Mouse (Mus musculus) lung, postnatal 25 days (tissue): ENCODE results near the gene Atxn2l.
A peak's percentile ranks its signal among the peaks of the same experiment; 100 is the strongest.
"Not testable (repeated sequence)": the region's sequence is repeated elsewhere in the genome, so short reads cannot be mapped to it uniquely, and the experiment has no call there.

ENCODE experiments used
- DNase-seq: peaks from one replicate; pipeline ENCODE4 v3.0.0; 2022; ENCODE audit warnings: low spot score

The Atxn2l gene

GRCm38 (mm10) chr7:126491005-126491404, 12.2 kb downstream of the Atxn2l start:
- DNase-seq, result no peak

- DNase-seq, result not testable (repeated sequence)
Measured at GRCm38 (mm10) chr7:126487617-126488385, 15.4 kb downstream of the Atxn2l start.

- peak; percentile 98 for DNase-seq
Measured at GRCm38 (mm10) chr7:126487052-126487483, 16.2 kb downstream of the Atxn2l start, which contains the start of gene Tufm. Tufm (plus strand) TSS chr7:126487361.

- peak; percentile 93 for DNase-seq
Measured at GRCm38 (mm10) chr7:126482392-126482871, 20.8 kb downstream of the Atxn2l start.

GRCm38 (mm10) chr7:126481699-126482098, 21.5 kb downstream of the Atxn2l start:
- no peak for DNase-seq

GRCm38 (mm10) chr7:126474993-126475581, 28.1 kb downstream of the Atxn2l start, which contains the start of gene Sh2b1:
Sh2b1 (minus strand) TSS chr7:126475424.
- DNase-seq, result peak; percentile 88

GRCm38 (mm10) chr7:126474486-126474955, 28.7 kb downstream of the Atxn2l start:
- no peak for DNase-seq

GRCm38 (mm10) chr7:126473470-126474086, 29.7 kb downstream of the Atxn2l start:
- DNase-seq, result no peak

- DNase-seq, result no peak
Measured at GRCm38 (mm10) chr7:126472713-126473112, 30.5 kb downstream of the Atxn2l start.

- DNase-seq, result no peak
Measured at GRCm38 (mm10) chr7:126472306-126472705, 30.9 kb downstream of the Atxn2l start.

GRCm38 (mm10) chr7:126471853-126472252, 31.4 kb downstream of the Atxn2l start:
- no peak for DNase-seq

- DNase-seq, result no peak
Measured at GRCm38 (mm10) chr7:126471361-126471760, 31.9 kb downstream of the Atxn2l start.

GRCm38 (mm10) chr7:126470077-126470476, 33.2 kb downstream of the Atxn2l start:
- DNase-seq, result no peak

- DNase-seq, result no peak
Measured at GRCm38 (mm10) chr7:126467834-126468627, 35.2 kb downstream of the Atxn2l start.

- no peak for DNase-seq
Measured at GRCm38 (mm10) chr7:126467271-126467670, 36.0 kb downstream of the Atxn2l start.

- DNase-seq, result no peak
Measured at GRCm38 (mm10) chr7:126466707-126467106, 36.5 kb downstream of the Atxn2l start.

GRCm38 (mm10) chr7:126466116-126466515, 37.1 kb downstream of the Atxn2l start:
- DNase-seq, result no peak

- DNase-seq, result no peak
Measured at GRCm38 (mm10) chr7:126465246-126466030, 37.8 kb downstream of the Atxn2l start.

GRCm38 (mm10) chr7:126464836-126465235, 38.4 kb downstream of the Atxn2l start:
- no peak for DNase-seq

GRCm38 (mm10) chr7:126464121-126464520, 39.1 kb downstream of the Atxn2l start:
- DNase-seq, result no peak

GRCm38 (mm10) chr7:126463547-126463946, 39.7 kb downstream of the Atxn2l start:
- no peak for DNase-seq
